Mouse (Mus musculus) bone marrow macrophage, adult 2 months (primary cell): ENCODE data around the gene Gm28036.

ENCODE experiments used
- CTCF ChIP-seq: IDR thresholded peaks from 2 replicates; pipeline ENCODE4 v1.5.1; 2012; ENCODE audit warnings: low read depth, mild to moderate bottlenecking, low read length, moderate library complexity
- POLR2A ChIP-seq: IDR thresholded peaks from 2 replicates; pipeline ENCODE4 v1.6.1; 2012; ENCODE audit warnings: mild to moderate bottlenecking, low read depth, low read length, borderline replicate concordance

GRCm38 (mm10) chr2:156123731-156124130, 3.2 kb downstream of the Gm28036 start:
- TF ChIP-seq CTCF, result no peak
- TF ChIP-seq POLR2A, result no peak
